Mouse (Mus musculus) brain, embryonic 18.5 days (tissue): ENCODE data around the gene Ccdc88a.

Experiments used
- DNase-seq: peaks from one replicate; pipeline ENCODE4 v3.0.0-alpha.2; 2012; ENCODE audit warnings: low read depth, low spot score

Ccdc88a gene

DNA sequence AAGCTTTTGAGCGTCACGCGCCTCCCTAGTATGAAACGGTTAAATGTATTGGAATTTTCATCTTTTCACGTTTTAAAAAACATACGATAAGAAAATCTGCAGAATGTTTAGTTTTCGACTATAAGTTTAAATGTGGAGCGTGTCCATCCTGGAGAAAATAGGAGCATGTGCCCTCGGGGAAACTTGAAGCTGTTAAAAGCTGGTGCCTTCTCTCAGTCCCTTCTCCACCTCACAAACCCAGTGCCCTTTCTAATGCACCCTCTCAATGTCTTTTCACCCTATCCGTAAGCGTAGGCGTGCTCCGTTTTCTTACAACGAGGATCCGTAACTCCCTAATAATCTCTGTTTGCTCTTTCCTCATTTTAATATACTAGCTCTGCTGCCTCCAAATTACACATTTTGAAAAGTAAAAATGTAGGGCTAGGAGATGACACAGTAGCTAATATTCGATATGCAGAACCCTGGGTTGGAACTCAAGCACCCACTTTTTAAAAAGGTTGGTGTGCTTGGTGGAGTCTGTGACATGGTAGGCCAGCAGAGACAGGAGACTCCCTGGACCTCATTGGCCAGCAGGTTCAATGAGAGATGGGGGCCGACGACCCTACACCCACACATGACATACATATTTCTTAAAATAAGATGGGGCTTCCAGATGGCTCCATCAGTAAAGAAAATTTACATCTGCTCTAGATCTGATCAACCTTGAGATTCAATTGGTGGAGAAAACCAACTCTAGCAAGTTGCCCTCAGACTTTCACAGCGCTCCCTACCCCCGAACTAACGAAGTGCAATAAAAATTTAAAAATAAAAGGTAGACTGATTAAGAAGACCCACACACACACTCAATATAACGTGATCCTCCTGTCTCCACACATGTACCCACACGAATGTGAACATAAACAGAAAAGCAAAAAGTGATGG is 175.3 kb downstream of the Ccdc88a start:
- no peak for DNase-seq

DNA sequence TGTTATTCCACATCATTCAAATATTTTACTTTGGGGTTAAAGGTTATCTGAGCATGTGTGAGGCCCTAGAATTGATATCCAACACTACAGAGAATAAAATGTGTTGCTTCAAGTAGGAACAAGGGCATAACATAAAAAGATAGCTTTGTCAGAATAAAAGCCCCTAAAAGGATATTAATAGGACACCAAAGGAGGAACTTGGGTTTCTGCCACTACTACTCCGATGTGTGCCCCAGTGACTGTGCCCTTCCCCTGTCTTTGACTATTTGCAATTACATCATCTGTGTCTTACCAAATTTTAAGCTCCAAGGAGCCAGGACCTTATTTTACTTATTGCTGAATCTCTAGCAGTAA is 175.9 kb downstream of the Ccdc88a start:
- DNase-seq, result no peak
